Mouse (Mus musculus): Measurements from ENCODE around the gene Rpl9. TPM values are rescaled to one million over a fixed set of nuclear protein-coding genes. Genes with fewer than 3 reads are reported as not detected.

Rpl9 gene
- 738 and 747 TPM in 2 replicates for polyA plus RNA-seq (2016; fragmentation: Nextera tagmentation; extraction: Ambion mirVana)

GRCm38 (mm10) chr5:65390648-65391644 lies at the start of gene Rpl9, which contains the start of gene Lias:
Gene Rpl9 (minus strand): TSS chr5:65391444.
Gene Lias (plus strand): TSS chr5:65391497.
- under 1% methylated on average over 83 of the region's 83 CpGs for WGBS
- peak within 1 kb of the TSS; percentile 92 for H3K27ac ChIP-seq
- peak within 1 kb of the TSS; percentile 98 for H3K4me3 ChIP-seq (replicated peaks)
- no peaks in the 10 kb centered on the region for H3K27me3 ChIP-seq
- H3K4me2 ChIP-seq: peak within 1 kb of the TSS; percentile 84
- peak within 1 kb of the TSS; percentile 99 for H3K9ac ChIP-seq
- peaks cover 36% of the 10 kb centered on the region for H3K36me3 ChIP-seq (replicated peaks)
- H3K4me1 ChIP-seq: peaks cover 20% of the 10 kb centered on the region
- ATAC-seq (ENCODE audit: low FRiP score): peak; percentile 98
- no peaks in the 10 kb centered on the region for H3K9me3 ChIP-seq

GRCm38 (mm10) chr5:65438041-65438440 lies 46.8 kb upstream of the Rpl9 start:
- H3K36me3 ChIP-seq (replicated peaks): no peaks in the 10 kb centered on the region

GRCm38 (mm10) chr5:65435806-65436561 lies 44.7 kb upstream of the Rpl9 start, which contains the start of gene Ugdh:
Gene Ugdh (minus strand): TSS chr5:65435949.
- H3K4me2 ChIP-seq: peak within 1 kb of the TSS; percentile 75
- H3K27ac ChIP-seq: peak within 1 kb of the TSS; percentile 76
- H3K4me1 ChIP-seq: peaks cover 16% of the 10 kb centered on the region
- WGBS: 1% methylated on average over 50 of the region's 51 CpGs
- peak within 1 kb of the TSS; percentile 81 for H3K4me3 ChIP-seq (replicated peaks)
- no peaks in the 10 kb centered on the region for H3K27me3 ChIP-seq
- ATAC-seq (ENCODE audit: low FRiP score): peak; percentile 99
- H3K9me3 ChIP-seq: no peaks in the 10 kb centered on the region
- H3K36me3 ChIP-seq (replicated peaks): no peaks in the 10 kb centered on the region
- H3K9ac ChIP-seq: peak within 1 kb of the TSS; percentile 80

More at GRCm38 (mm10) chr5:65438041-65438440, 46.8 kb upstream of the Rpl9 start:
- ATAC-seq (ENCODE audit: low FRiP score): no peak
- no peak overlapping the region for H3K9ac ChIP-seq
- H3K27me3 ChIP-seq: no peaks in the 10 kb centered on the region
- H3K4me3 ChIP-seq (replicated peaks): no peak overlapping the region
- H3K9me3 ChIP-seq: no peaks in the 10 kb centered on the region
- H3K27ac ChIP-seq: no peak overlapping the region
- no peak overlapping the region for H3K4me2 ChIP-seq
- H3K4me1 ChIP-seq: peaks cover 16% of the 10 kb centered on the region

- Histone ChIP-seq H3K4me2 (peak overlapping the region; percentile 75), H3K27ac (peak overlapping the region; percentile 76), H3K27me3 (no peaks in the 10 kb centered on the region), H3K4me3 (replicated peaks) (peak overlapping the region; percentile 81), H3K9me3 (no peaks in the 10 kb centered on the region), H3K36me3 (replicated peaks) (no peaks in the 10 kb centered on the region), H3K4me1 (peaks cover 16% of the 10 kb centered on the region), H3K9ac (peak overlapping the region; percentile 80)
- under 1% methylated on average over 46 of the region's 47 CpGs for WGBS
- no peak for ATAC-seq (ENCODE audit: low FRiP score)
These were observed 44.1 kb upstream of the Rpl9 start for GRCm38 (mm10) chr5:65435363-65435805.

GRCm38 (mm10) chr5:65434471-65435362 lies 43.5 kb upstream of the Rpl9 start:
- Histone ChIP-seq H3K4me2 (peak overlapping the region; percentile 75), H3K36me3 (replicated peaks) (no peaks in the 10 kb centered on the region), H3K9me3 (no peaks in the 10 kb centered on the region), H3K4me3 (replicated peaks) (peak overlapping the region; percentile 81), H3K27ac (peak overlapping the region; percentile 76), H3K27me3 (no peaks in the 10 kb centered on the region), H3K4me1 (peaks cover 16% of the 10 kb centered on the region), H3K9ac (peak overlapping the region; percentile 80)
- 4% methylated on average over 15 of the region's 15 CpGs for WGBS
- ATAC-seq (ENCODE audit: low FRiP score): no peak; the same call in 1 of the 2 replicates

- no peaks in the 10 kb centered on the region for H3K9me3 ChIP-seq
- H3K27ac ChIP-seq: no peak overlapping the region
- H3K4me3 ChIP-seq (replicated peaks): no peak overlapping the region
- H3K9ac ChIP-seq: no peak overlapping the region
- peaks cover 16% of the 10 kb centered on the region for H3K36me3 ChIP-seq (replicated peaks)
- 91% methylated on average over 5 of the region's 5 CpGs for WGBS
- H3K27me3 ChIP-seq: no peaks in the 10 kb centered on the region
- H3K4me2 ChIP-seq: no peak overlapping the region
- H3K4me1 ChIP-seq: peaks cover 6% of the 10 kb centered on the region
- no peak for ATAC-seq (ENCODE audit: low FRiP score)
These were observed 38.2 kb upstream of the Rpl9 start for GRCm38 (mm10) chr5:65429441-65429840.

GRCm38 (mm10) chr5:65428321-65428720 lies 37.1 kb upstream of the Rpl9 start:
- H3K36me3 ChIP-seq (replicated peaks): peaks cover 21% of the 10 kb centered on the region
- H3K9me3 ChIP-seq: no peaks in the 10 kb centered on the region
- 27% methylated on average over 4 of the region's 4 CpGs for WGBS
- H3K27ac ChIP-seq: no peak overlapping the region
- H3K4me1 ChIP-seq: no peaks in the 10 kb centered on the region
- ATAC-seq (ENCODE audit: low FRiP score): no peak
- no peak overlapping the region for H3K4me2 ChIP-seq
- no peaks in the 10 kb centered on the region for H3K27me3 ChIP-seq
- no peak overlapping the region for H3K4me3 ChIP-seq (replicated peaks)
- H3K9ac ChIP-seq: no peak overlapping the region

GRCm38 (mm10) chr5:65425251-65425650 lies 34.0 kb upstream of the Rpl9 start:
- no peak overlapping the region for H3K27ac ChIP-seq
- H3K9ac ChIP-seq: no peak overlapping the region
- 89% methylated on average over 5 of the region's 5 CpGs for WGBS
- no peaks in the 10 kb centered on the region for H3K9me3 ChIP-seq
- H3K4me2 ChIP-seq: no peak overlapping the region
- H3K36me3 ChIP-seq (replicated peaks): peaks cover 51% of the 10 kb centered on the region
- H3K4me3 ChIP-seq (replicated peaks): no peak overlapping the region
- no peaks in the 10 kb centered on the region for H3K27me3 ChIP-seq
- H3K4me1 ChIP-seq: no peaks in the 10 kb centered on the region
- no peak for ATAC-seq (ENCODE audit: low FRiP score)

- Histone ChIP-seq H3K9me3 (no peaks in the 10 kb centered on the region), H3K27me3 (no peaks in the 10 kb centered on the region), H3K4me2 (no peak overlapping the region), H3K4me1 (no peaks in the 10 kb centered on the region; the same call in 1 of the 2 replicates), H3K4me3 (replicated peaks) (no peak overlapping the region), H3K27ac (no peak overlapping the region), H3K9ac (no peak overlapping the region), H3K36me3 (replicated peaks) (peaks cover 55% of the 10 kb centered on the region)
- ATAC-seq (ENCODE audit: low FRiP score): no peak
- WGBS: 93% methylated on average over 6 of the region's 6 CpGs
These were observed 33.0 kb upstream of the Rpl9 start for GRCm38 (mm10) chr5:65424215-65424614.

GRCm38 (mm10) chr5:65422803-65423202 lies 31.6 kb upstream of the Rpl9 start:
- 93% methylated on average over 8 of the region's 8 CpGs for WGBS
- no peaks in the 10 kb centered on the region; the same call in 1 of the 2 replicates for H3K4me1 ChIP-seq
- peaks cover 63% of the 10 kb centered on the region for H3K36me3 ChIP-seq (replicated peaks)
- no peak for ATAC-seq (ENCODE audit: low FRiP score)
- H3K4me2 ChIP-seq: no peak overlapping the region
- H3K9me3 ChIP-seq: no peaks in the 10 kb centered on the region
- no peak overlapping the region for H3K27ac ChIP-seq
- no peak overlapping the region for H3K4me3 ChIP-seq (replicated peaks)
- H3K9ac ChIP-seq: no peak overlapping the region
- H3K27me3 ChIP-seq: no peaks in the 10 kb centered on the region

- Histone ChIP-seq H3K36me3 (replicated peaks) (peaks cover 70% of the 10 kb centered on the region), H3K4me1 (peaks cover 4% of the 10 kb centered on the region; the same call in 1 of the 2 replicates), H3K4me3 (replicated peaks) (no peak overlapping the region), H3K27ac (no peak overlapping the region), H3K9me3 (no peaks in the 10 kb centered on the region), H3K9ac (no peak overlapping the region), H3K27me3 (no peaks in the 10 kb centered on the region), H3K4me2 (no peak overlapping the region)
- ATAC-seq (ENCODE audit: low FRiP score): no peak
- WGBS: 81% methylated on average over 6 of the region's 6 CpGs
These were observed 29.6 kb upstream of the Rpl9 start for GRCm38 (mm10) chr5:65420822-65421221.
